Mouse (Mus musculus) neural tube, embryonic 13.5 days (tissue): ENCODE data around the gene Tmem52b. TPM values are rescaled to one million over a fixed set of nuclear protein-coding genes. Genes with fewer than 3 reads are reported as not detected.

ENCODE experiments used
- ATAC-seq: fragments of 200-750 bp; cut with Nextera tagmentation; 2 replicates; pipeline ENCODE4 v1.8.0; 2017; ENCODE audit warnings: low read depth, mild to moderate bottlenecking, moderate TSS enrichment, moderate library complexity
- H3K27ac ChIP-seq: fragments of 300-500 bp; sonication (generic); replicated peaks from 2 replicates; pipeline ENCODE4 v1.5.1; 2015; ENCODE audit warnings: moderate library complexity, mild to moderate bottlenecking, inconsistent platforms
- H3K27me3 ChIP-seq: fragments of 300-500 bp; sonication (generic); 2 replicates; pipeline ENCODE4 v1.6.1; 2015; ENCODE audit warnings: mild to moderate bottlenecking, inconsistent platforms
- H3K36me3 ChIP-seq: fragments of 300-500 bp; sonication (generic); 2 replicates; pipeline ENCODE4 v1.6.1; 2015; ENCODE audit warnings: mild to moderate bottlenecking, inconsistent platforms
- H3K4me1 ChIP-seq: fragments of 300-500 bp; sonication (generic); replicated peaks from 2 replicates; pipeline ENCODE4 v1.6.1; 2015; ENCODE audit warnings: inconsistent platforms
- H3K4me2 ChIP-seq: fragments of 300-500 bp; sonication (generic); 2 replicates; pipeline ENCODE4 v1.6.1; 2015; ENCODE audit warnings: inconsistent platforms, mild to moderate bottlenecking, moderate library complexity
- H3K4me3 ChIP-seq: fragments of 300-500 bp; sonication (generic); 2 replicates; pipeline ENCODE4 v1.5.1; 2015; ENCODE audit warnings: mild to moderate bottlenecking, inconsistent platforms
- H3K9ac ChIP-seq: fragments of 300-500 bp; sonication (generic); 2 replicates; pipeline ENCODE4 v1.6.1; 2015; ENCODE audit warnings: moderate library complexity, mild to moderate bottlenecking, inconsistent platforms
- H3K9me3 ChIP-seq: fragments of 300-500 bp; sonication (generic); 2 replicates; pipeline ENCODE4 v1.6.1; 2016; ENCODE audit warnings: inconsistent platforms
- WGBS: fragments of 180-500 bp; shearing (Covaris S2); methylation state at CpG from one replicate; pipeline ENCODE4 v1.1.7; 2015; 5-methylcytosine and 5-hydroxymethylcytosine counted together
- polyA plus RNA-seq: library from polyadenylated mRNA; unstranded; fragments of >200 nt; fragmentation: Nextera tagmentation; extraction: Ambion mirVana; gene quantifications from 2 replicates; pipeline ENCODE4 v1.2.1, GENCODE M21; 2015

Tmem52b gene
- polyA plus RNA-seq, 1 experiment from 2014 or later: 0.11 TPM

DNA sequence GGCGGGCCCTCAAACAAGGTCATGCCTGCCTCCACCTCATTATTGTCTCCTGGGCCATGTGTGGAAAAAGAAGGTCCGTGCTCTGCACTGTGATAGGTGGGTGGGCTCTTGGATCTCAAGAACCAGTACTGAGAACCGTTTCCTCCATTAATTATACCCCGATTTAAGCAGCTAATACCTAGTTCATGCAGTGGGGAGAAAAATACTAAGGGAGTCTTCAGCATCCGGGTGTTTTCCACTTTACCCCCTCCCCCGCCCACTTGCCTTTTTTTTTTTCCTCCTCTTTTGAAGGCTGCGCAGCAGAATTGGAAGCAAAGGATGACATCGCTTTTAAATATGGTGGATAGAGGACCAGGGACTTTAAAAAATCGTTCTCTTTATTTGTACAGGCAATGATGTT, 21.7 kb downstream of the Tmem52b start:
- ATAC-seq: peak; percentile 59
- peak overlapping the region; percentile 76 for H3K4me3 ChIP-seq
- peak overlapping the region; percentile 63 for H3K4me2 ChIP-seq
- peak overlapping the region; percentile 89 for H3K27ac ChIP-seq
- no peaks in the 10 kb centered on the region for H3K27me3 ChIP-seq
- peak overlapping the region; percentile 91 for H3K9ac ChIP-seq
- no peaks in the 10 kb centered on the region for H3K9me3 ChIP-seq
- WGBS: 13% methylated on average over 9 of the region's 9 CpGs
- peaks cover 19% of the 10 kb centered on the region for H3K36me3 ChIP-seq
- H3K4me1 ChIP-seq: peaks cover 36% of the 10 kb centered on the region

- peak overlapping the region; percentile 63 for H3K4me2 ChIP-seq
- peaks cover 25% of the 10 kb centered on the region for H3K36me3 ChIP-seq
- ATAC-seq: 0 out of 2 replicates have a peak, but pooled peaks have one; percentile 16
- peak overlapping the region; percentile 91 for H3K9ac ChIP-seq
- 47% methylated on average over 4 of the region's 4 CpGs for WGBS
- H3K27me3 ChIP-seq: no peaks in the 10 kb centered on the region
- H3K4me1 ChIP-seq: peaks cover 36% of the 10 kb centered on the region
- peak overlapping the region; percentile 76 for H3K4me3 ChIP-seq
- H3K27ac ChIP-seq: peak overlapping the region; percentile 89; the same call in 1 of the 2 replicates
- no peaks in the 10 kb centered on the region for H3K9me3 ChIP-seq
These were observed 22.4 kb downstream of the Tmem52b start for GRCm38 (mm10) chr6:129534627-129535190.

GRCm38 (mm10) chr6:129535723-129536122, 23.4 kb downstream of the Tmem52b start:
- H3K27ac ChIP-seq: no peak overlapping the region
- peaks cover 35% of the 10 kb centered on the region for H3K36me3 ChIP-seq
- H3K27me3 ChIP-seq: no peaks in the 10 kb centered on the region
- peak overlapping the region; percentile 91; the same call in 1 of the 2 replicates for H3K9ac ChIP-seq
- peak overlapping the region; percentile 63 for H3K4me2 ChIP-seq
- H3K4me1 ChIP-seq: peaks cover 36% of the 10 kb centered on the region
- 85% methylated on average over 4 of the region's 4 CpGs for WGBS
- no peak for ATAC-seq
- H3K9me3 ChIP-seq: no peaks in the 10 kb centered on the region
- H3K4me3 ChIP-seq: peak overlapping the region; percentile 76

- WGBS: 91% methylated on average over 6 of the region's 6 CpGs
- peaks cover 55% of the 10 kb centered on the region for H3K36me3 ChIP-seq
- no peak overlapping the region for H3K4me2 ChIP-seq
- H3K4me3 ChIP-seq: no peak overlapping the region
- no peak overlapping the region for H3K27ac ChIP-seq
- no peaks in the 10 kb centered on the region for H3K9me3 ChIP-seq
- H3K9ac ChIP-seq: no peak overlapping the region
- H3K27me3 ChIP-seq: no peaks in the 10 kb centered on the region
- ATAC-seq: no peak
- peaks cover 37% of the 10 kb centered on the region for H3K4me1 ChIP-seq
These were observed 26.2 kb downstream of the Tmem52b start for GRCm38 (mm10) chr6:129538555-129538954.

DNA sequence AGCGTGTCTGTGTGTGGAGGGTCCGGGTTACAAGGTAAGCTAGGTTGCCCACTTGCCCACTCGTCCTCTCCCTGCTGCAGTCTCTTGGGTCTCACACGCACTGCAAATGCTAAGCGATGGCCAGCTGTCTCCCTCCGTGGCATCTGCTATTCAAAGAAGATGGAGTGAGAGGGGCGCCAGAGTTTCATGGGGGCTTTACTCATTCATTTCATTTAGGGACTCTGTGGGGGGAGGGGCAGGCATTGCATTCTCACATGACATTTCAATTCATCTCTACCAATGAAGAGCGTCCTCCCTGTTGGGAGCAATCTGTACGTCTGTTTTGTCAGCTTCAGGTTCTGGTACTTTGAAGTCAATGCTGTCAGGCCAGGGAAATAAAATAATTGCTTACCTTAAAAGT, 29.6 kb downstream of the Tmem52b start:
- no peak for ATAC-seq
- Histone ChIP-seq H3K36me3 (peaks cover 55% of the 10 kb centered on the region), H3K27ac (no peak overlapping the region), H3K4me1 (peaks cover 16% of the 10 kb centered on the region), H3K4me2 (no peak overlapping the region), H3K27me3 (no peaks in the 10 kb centered on the region), H3K9me3 (no peaks in the 10 kb centered on the region), H3K9ac (0 out of 2 replicates have a peak overlapping the region, but pooled peaks have one; percentile 26), H3K4me3 (no peak overlapping the region)
- WGBS: 55% methylated on average over 9 of the region's 9 CpGs

GRCm38 (mm10) chr6:129542540-129542939, 30.2 kb downstream of the Tmem52b start:
- Histone ChIP-seq H3K4me3 (no peak overlapping the region), H3K4me1 (peaks cover 14% of the 10 kb centered on the region; the same call in 1 of the 2 replicates), H3K27me3 (no peaks in the 10 kb centered on the region), H3K9ac (no peak overlapping the region), H3K4me2 (no peak overlapping the region), H3K27ac (no peak overlapping the region), H3K9me3 (no peaks in the 10 kb centered on the region), H3K36me3 (peaks cover 51% of the 10 kb centered on the region)
- no peak for ATAC-seq
- 96% methylated on average over 3 of the region's 3 CpGs for WGBS

GRCm38 (mm10) chr6:129543709-129544606, 31.6 kb downstream of the Tmem52b start:
- Histone ChIP-seq H3K4me1 (peaks cover 14% of the 10 kb centered on the region; the same call in 1 of the 2 replicates), H3K36me3 (peaks cover 37% of the 10 kb centered on the region), H3K9me3 (no peaks in the 10 kb centered on the region), H3K27me3 (no peaks in the 10 kb centered on the region), H3K4me3 (no peak overlapping the region), H3K27ac (peak overlapping the region; percentile 38; the same call in 1 of the 2 replicates), H3K9ac (0 out of 2 replicates have a peak overlapping the region, but pooled peaks have one; percentile 17), H3K4me2 (no peak overlapping the region)
- peak; percentile 84 for ATAC-seq
- 50% methylated on average over 6 of the region's 6 CpGs for WGBS

DNA sequence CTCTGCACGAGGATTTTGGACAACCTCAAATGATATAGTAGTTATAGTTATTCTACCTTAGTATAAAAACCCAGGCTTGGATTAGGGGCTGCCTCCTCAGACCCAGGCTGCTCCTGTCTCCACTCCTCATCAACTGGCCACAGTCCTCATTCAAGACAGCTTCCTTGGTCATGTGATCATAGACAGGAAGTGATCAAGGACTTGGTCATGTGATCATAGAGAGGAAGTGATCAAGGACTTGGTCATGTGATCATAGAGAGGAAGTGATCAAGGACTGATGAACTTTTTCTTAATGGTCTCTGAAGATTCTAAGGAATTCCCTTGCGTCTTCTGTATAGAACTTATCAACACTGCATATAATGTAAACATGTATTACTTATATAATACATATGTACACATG, 34.9 kb downstream of the Tmem52b start:
- Histone ChIP-seq H3K4me1 (peaks cover 10% of the 10 kb centered on the region; the same call in 1 of the 2 replicates), H3K4me2 (no peak overlapping the region), H3K27me3 (no peaks in the 10 kb centered on the region), H3K4me3 (no peak overlapping the region), H3K9me3 (no peaks in the 10 kb centered on the region), H3K36me3 (0 out of 2 replicates have a peak, but pooled peaks cover 5% of the 10 kb centered on the region), H3K9ac (no peak overlapping the region), H3K27ac (no peak overlapping the region)
- no peak for ATAC-seq
- 86% methylated on average over 2 of the region's 2 CpGs for WGBS

- ATAC-seq: no peak
- WGBS: 80% methylated on average over 3 of the region's 3 CpGs
- Histone ChIP-seq H3K36me3 (no peaks in the 10 kb centered on the region), H3K9ac (no peak overlapping the region), H3K4me1 (peaks cover 10% of the 10 kb centered on the region; the same call in 1 of the 2 replicates), H3K9me3 (no peaks in the 10 kb centered on the region), H3K27me3 (no peaks in the 10 kb centered on the region), H3K4me2 (no peak overlapping the region), H3K27ac (no peak overlapping the region), H3K4me3 (no peak overlapping the region)
These were observed 35.7 kb downstream of the Tmem52b start for GRCm38 (mm10) chr6:129548009-129548408.

- Histone ChIP-seq H3K4me3 (no peak overlapping the region), H3K27me3 (no peaks in the 10 kb centered on the region), H3K27ac (no peak overlapping the region), H3K9me3 (no peaks in the 10 kb centered on the region), H3K4me2 (no peak overlapping the region), H3K4me1 (no peaks in the 10 kb centered on the region), H3K9ac (no peak overlapping the region), H3K36me3 (no peaks in the 10 kb centered on the region)
- peak; percentile 37 for ATAC-seq
These were observed 45.1 kb downstream of the Tmem52b start for GRCm38 (mm10) chr6:129557298-129558023.

- Histone ChIP-seq H3K4me2 (no peak overlapping the region; the same call in 1 of the 2 replicates), H3K4me3 (no peak overlapping the region)
These were observed 46.7 kb downstream of the Tmem52b start for GRCm38 (mm10) chr6:129558946-129559640.

More at GRCm38 (mm10) chr6:129558946-129559640, 46.7 kb downstream of the Tmem52b start:
- Histone ChIP-seq H3K27ac (no peak overlapping the region), H3K4me1 (no peaks in the 10 kb centered on the region), H3K9me3 (no peaks in the 10 kb centered on the region), H3K36me3 (no peaks in the 10 kb centered on the region), H3K27me3 (no peaks in the 10 kb centered on the region), H3K9ac (no peak overlapping the region)
- 17% methylated on average over 12 of the region's 12 CpGs for WGBS
- peak; percentile 86 for ATAC-seq
